Mouse (Mus musculus) right cerebral cortex, postnatal 10 days (tissue): ENCODE measurements at regions not wholly inside any gene's neighbourhood (a gene's known extent, or its start where the extent isn't known, plus 50 kb on each side); places are given as distances from the start of the nearest gene placed in this dataset.
"Not testable (repeated sequence)": the region's sequence is repeated elsewhere in the genome, so short reads cannot be mapped to it uniquely, and the experiment has no call there.

Source experiments
- DNase-seq, 2 experiments: peaks; one replicate each; pipeline ENCODE4 v3.0.0; 2021; ENCODE audit warnings: low spot score in 2 of 2

DNA sequence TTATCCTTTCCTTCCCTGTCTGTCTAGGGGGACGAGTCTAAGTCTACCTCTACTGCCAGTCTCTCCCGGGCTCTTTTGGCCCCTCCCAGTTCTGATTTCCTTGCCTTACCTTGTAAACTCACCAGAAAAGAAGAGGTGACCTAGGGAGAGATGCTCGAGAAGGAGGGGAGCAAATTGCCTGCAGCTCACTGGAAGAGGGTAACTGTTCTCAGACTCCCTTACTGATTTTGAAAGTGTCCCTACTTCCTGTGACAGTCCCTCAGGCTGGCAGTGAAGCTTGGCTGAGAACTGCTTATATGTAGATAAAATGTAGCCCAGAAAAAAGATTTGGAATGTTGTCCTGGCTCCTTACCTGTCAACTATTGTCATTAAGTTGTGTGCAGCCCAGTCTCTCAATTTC lies 180.6 kb upstream of the Tab2 start:
- no peak for DNase-seq

DNA sequence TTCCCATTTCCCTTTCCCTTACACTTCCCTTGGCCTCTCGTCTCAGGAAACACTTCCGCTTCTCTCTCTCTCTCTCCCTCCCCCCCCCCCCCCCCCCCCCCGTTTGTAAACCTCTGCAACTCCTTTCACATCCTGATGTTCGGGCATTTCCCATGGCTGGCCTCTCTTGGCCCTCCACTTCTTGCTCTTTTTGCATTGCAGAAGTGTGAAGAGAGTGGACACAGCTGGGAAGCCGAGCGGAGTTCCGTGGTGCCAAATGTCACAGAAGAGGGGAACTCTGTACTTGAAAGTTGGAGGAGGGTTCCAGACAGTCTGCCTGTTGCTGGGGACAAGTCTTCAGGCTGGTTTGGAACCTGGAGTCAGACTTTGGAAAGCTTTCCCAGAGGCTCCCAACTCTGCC lies 179.2 kb upstream of the Tab2 start:
- DNase-seq, result no peak

DNA sequence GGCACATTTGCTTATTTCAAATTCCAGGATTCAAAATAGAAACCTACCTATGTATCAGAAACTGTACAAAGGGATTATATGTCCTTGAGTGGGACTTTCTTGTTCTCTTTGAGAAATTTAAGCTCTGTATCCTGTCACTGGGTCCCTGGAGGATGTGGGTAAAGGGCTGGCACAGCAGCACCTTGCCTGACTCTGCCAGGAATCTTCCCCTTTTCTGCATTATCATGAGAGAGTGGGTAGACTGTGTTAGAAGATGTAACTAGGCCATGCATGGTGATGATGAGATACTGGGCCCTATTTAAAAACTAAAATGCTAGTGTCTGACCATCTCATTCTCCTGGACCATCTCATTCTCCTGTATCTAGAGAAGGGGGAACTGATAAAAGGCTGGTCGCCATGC lies 178.4 kb upstream of the Tab2 start:
- no peak for DNase-seq

DNA sequence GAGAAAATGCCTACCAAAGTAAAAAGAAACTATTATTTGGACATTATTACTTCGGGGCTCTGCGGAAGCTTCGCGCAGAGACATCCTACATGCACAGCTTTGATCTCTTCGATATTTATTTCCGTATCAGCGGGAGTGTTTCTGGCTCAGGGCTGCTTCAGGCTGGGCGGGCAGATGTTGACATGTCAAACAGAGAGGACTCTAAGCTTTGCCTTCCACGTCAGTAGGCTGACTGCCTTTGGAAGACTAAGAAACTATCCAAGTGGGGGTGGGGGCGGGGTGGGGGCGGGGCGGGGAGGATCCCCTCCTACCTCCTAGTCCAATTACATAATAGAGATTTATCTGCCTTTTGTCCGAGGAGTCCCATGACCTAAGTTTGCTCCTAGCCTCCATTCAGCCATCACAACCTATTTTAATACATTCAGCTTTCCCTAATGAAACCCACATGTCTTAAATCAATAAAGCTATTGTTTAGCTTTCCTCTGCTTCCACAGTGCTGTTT lies 177.5 kb upstream of the Tab2 start:
- peak in 1 of 2 experiments; percentile 24 for DNase-seq

DNA sequence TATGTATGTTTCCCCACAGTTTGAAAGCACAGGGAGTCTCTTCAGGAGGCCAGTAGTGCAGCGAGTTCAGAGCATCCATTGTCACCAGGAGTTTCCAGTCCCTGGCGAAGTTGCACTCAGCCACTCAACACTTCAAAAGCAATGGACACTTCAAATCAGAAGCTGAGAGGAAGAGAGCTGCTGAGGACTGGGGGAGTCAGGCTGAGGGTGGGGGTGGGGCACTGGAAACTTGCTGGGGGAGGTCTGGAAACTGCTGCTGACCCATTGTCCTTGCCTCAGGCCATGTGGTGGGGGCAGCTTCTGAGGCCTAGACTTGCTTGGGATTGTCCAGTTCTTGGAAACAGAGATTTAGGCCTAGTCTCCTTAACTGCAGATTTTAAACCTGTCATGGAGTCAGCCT lies 176.8 kb upstream of the Tab2 start:
- DNase-seq, result no peak

DNA sequence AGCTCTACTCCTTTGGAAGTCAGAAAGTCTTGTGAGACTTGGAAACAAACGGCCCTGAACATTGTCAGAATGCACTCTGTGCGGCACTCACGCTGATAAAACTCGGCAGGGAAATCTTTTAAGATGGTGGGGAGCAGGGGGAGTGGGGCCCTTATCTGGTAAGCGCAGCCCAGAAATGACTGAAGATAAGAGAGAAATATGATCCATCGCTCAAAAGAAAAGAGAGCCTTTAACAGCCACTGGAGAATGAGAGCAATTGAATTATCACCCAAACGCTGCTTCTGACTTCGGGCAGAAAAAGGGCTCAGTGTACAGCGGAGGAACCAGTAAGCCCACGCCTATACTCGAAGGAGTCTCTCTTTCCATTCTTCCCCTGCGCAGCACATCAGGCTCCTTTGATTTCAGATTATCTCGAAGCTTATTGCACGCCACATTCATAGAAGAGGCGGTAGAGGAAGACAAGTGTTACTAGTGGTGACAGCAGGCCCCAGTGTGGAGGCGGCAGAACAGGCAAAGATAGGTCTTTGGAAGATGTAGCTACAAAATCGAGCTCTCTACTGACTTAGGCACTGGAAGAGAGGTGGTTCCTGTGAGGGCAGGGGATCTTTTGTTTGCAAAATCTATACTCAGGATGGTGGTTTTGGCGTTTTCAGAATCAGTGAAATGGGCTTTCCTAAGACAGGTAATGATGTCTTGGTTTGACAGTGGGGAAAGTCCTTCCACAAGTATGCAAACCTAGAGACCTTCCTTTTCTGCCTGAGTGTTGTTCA lies 174.6 kb upstream of the Tab2 start:
- DNase-seq, result peak; percentile 68 to 76

- DNase-seq, result no peak
These were observed 174.0 kb upstream of the Tab2 start for GRCm38 (mm10) chr10:8130057-8130456.

DNA sequence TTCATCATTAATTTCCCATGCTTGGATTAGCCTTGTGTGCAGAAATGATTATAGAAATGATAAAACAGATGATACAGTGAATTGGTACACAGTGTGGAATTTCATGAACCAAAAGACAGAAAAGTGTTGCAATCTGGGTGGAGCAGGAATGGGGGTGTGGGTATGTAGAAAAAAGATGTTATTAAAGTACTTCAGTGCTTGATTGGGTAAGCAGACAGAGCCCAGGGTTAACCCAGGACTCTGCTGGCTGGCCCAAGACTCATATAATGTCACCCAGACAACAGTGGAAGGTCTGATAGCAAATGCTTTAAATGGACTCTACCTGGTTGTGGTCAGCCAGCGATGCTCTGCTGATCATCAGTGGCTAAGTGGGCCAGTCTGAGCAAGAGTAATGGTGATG lies 168.1 kb upstream of the Tab2 start:
- DNase-seq, result no peak

DNA sequence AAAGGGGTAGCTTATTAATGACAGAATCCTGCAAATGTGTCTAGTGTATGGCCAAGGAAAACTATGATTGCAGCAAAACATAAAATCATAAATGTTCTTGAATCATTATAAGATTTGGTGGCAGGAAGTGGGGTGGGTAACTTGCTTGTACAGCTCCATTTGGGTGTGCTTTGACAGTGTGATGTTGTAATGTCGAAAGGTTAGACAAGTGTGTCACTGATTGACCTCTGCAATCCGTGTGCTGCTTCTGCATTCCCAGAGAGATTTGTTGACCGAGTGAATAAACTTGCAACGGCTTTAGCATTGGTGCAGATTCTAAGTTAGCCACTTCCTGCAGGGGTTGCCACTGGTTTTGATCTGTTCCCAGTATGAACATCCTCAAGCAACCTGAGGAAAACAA lies 165.9 kb upstream of the Tab2 start:
- no peak for DNase-seq

DNA sequence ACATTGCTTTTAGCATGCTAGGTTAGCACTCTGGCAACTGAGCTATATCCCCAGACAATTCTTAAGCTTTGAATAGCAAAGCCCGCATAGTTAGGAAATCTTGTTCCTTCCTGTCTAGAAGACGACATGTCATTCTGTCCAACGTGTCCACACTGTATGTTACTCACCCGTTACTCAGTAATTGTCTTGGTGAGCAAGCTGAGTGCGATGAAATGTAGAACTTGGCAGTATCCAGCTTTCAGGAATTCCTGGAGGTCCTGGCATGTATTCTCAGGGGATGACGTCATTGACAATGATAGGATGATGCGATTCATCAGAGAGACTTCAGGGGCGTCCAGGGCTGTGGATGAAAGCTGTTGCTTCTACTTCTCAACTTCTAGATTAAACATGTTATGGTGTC lies 160.8 kb upstream of the Tab2 start:
- DNase-seq, result no peak

DNA sequence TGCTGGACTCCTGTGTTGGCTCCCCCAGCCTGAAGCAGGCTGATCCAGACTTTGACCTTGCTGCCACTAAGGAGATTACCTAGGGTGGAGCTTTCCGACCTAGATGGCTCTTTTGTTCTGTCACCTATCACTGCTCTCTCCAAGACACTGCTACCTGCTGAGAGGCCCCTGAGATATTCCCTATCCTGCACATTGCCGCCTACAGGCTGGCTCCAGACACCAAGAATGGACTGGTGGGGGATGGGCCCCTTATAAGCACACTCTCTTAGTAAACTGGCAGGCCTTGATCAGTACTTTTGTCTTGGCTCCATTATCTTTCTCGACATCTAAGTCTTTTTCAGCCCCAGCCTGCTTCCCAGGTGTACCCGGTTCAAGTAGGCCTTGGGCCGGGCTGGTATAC lies 158.9 kb upstream of the Tab2 start:
- DNase-seq, result not testable (repeated sequence)

- DNase-seq, result no peak
These were observed 158.5 kb upstream of the Tab2 start for GRCm38 (mm10) chr10:8114530-8114929.

DNA sequence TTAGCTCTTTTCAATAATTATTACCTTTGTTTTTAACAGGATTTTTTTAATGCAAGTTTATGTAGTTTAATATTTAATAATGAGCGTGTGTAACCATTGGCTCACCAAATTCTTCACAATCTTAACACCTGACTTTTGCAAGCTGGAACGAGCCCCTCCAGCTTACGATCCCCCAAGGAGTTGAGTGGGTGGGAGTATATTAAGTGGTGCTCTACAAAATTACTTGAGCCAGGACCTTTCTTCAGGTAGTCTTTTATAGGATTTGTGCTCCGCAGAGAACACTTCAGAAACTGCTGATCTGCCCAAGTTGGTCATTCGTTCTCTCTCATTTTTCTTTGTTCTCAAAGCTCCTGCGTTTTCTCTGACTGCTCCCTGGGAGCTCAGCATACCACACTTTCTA lies 144.5 kb upstream of the Tab2 start:
- no peak for DNase-seq

- no peak for DNase-seq
These were observed 139.9 kb upstream of the Tab2 start for GRCm38 (mm10) chr10:8095924-8096323.

DNA sequence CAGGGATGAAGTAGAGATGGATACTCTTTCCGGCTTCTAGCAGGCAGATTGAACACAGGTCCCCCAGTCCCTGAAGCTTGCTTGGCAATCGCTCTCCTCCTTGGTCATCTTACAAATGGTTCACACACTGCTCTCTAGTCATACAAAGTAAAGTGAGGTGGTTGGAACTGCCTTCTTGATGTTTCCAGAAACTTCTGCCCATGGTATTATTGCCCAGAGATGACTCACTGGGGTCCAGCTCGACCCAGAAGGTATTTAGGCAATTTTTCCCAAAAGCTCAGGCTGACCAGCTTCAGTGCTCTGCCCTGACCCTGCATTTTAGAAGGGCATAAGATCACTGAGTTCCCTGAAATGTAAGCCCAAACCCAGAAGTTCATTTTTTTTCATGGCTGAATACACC lies 139.2 kb upstream of the Tab2 start:
- DNase-seq, result no peak

DNA sequence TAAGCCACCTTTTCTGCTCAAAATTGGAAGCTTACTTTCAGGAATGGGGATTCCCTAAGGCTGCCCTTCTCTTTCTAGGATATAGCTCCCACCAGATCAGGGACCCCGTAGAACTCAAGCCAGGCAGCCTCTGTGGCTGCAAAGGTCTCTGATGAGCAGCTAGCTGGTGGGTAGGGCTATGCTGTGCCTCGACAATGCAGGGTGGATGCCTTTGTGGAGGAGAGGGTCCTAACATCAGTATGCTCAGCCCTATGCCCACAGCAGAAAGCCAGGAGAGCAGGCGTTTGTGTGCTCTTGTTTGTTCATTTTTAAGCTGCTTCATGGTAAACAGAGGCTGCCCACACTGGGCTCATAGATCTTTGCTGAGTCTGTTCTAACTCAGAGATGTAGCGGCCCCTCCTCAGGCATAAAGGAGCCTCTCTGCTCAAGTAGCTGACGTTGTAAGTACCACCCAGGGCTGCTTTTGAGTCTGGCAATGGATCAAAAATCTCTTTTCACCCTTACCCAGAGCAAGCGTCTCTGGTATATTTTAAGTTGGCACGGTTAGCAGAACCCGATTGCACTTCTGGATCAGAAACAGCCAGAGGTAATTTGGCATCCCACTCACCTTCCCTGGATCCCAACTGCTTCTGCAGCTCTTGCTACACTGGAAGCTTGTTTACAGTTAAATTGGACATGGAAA lies 136.0 kb upstream of the Tab2 start:
- DNase-seq, result no peak

DNA sequence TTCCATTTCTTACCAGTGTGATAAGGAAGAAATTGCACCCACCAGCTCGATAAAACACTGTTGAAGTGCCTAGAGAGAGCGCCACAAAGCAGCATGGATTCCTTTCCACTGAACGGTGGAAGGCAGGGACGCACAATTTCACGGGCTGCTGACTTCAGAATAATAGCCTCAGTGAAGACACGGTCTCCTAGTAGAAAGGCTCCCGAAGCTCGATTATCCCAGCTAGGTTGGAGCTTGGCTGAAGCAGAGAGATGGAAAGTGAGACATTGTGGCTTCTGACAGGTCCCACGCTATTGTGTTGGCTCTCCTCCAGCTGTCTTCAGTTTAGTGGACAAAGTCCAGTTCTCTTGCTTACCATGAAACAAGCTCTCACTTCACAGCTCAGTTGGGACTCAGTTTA lies 133.3 kb upstream of the Tab2 start:
- DNase-seq, result no peak

- DNase-seq, result no peak
These were observed 132.7 kb upstream of the Tab2 start for GRCm38 (mm10) chr10:8088737-8089136.

DNA sequence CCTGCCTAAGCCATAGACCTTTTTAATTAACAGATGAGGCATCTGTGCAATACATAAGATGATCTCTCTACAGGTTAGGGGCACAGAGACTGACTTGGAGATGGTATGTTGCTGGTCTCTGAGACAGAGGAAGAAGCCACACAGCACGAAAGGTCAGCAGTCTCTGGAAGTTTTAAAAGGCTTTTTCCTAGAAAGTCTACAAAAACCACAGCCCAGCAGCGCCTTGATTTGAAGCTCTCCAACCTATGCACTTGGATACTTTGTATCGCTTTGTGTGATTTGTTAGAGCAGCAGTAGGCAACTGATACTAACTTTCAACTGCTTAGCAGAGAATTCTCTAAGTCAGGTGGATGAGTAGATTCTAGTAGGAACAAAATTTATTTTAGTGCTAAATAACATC lies 132.3 kb upstream of the Tab2 start:
- DNase-seq, result no peak

- DNase-seq, result no peak
These were observed 131.1 kb upstream of the Tab2 start for GRCm38 (mm10) chr10:8087106-8087505.

DNA sequence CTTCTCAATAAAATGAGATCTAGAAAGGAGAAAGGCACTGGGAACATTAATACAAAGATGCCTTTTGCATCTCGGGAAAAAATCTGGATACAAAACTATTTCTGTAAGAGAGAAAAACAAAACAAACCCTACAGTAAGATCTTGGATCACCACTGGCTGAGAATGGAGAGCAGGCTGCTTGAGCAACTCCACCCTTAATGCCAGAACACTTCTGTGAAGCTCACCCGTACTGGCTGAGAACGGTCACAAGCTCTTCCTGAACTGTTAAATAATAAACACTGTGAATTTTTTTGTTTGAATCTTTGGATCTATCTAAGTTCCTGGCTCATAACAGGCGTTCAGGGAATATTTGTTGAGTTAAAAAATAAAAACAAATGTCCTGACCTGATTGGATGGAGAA lies 130.4 kb upstream of the Tab2 start:
- DNase-seq, result no peak

- no peak for DNase-seq
These were observed 122.1 kb upstream of the Tab2 start for GRCm38 (mm10) chr10:8077904-8078811.
